Mouse (Mus musculus) brain, embryonic 14.5 days (tissue): Measurements from ENCODE around the gene Spty2d1. TPM values are rescaled to one million over a fixed set of nuclear protein-coding genes. Genes with fewer than 3 reads are reported as not detected.
A peak's percentile ranks its signal among the peaks of the same experiment; 100 is the strongest.
"Not testable (repeated sequence)": the region's sequence is repeated elsewhere in the genome, so short reads cannot be mapped to it uniquely, and the experiment has no call there.

Source experiments
- DNase-seq: peaks from one replicate; pipeline ENCODE4 v3.0.0-alpha.2; 2011; ENCODE audit warnings: low read depth
- CTCF ChIP-seq: fragments of 200-500 bp; IDR thresholded peaks from 2 replicates; pipeline ENCODE4 v1.5.1; 2012; ENCODE audit warnings: inconsistent platforms, mild to moderate bottlenecking, moderate library complexity, borderline replicate concordance; ENCODE audit not compliant: insufficient read depth, insufficient read length; ENCODE audit errors: extremely low read depth
- POLR2A ChIP-seq: fragments of 200-500 bp; IDR thresholded peaks from 2 replicates; pipeline ENCODE4 v1.6.1; 2012; ENCODE audit warnings: mild to moderate bottlenecking, inconsistent platforms, borderline replicate concordance; ENCODE audit not compliant: poor library complexity, insufficient read depth, insufficient read length, severe bottlenecking; ENCODE audit errors: extremely low read depth
- polyA plus RNA-seq: library from polyadenylated mRNA; depleted of rRNA; stranded (reverse); fragments of >200 nt; gene quantifications from 2 replicates; pipeline ENCODE4 v1.2.3, GENCODE M21; 2012

The Spty2d1 gene
- polyA plus RNA-seq, 1 experiment = 6.2 TPM

DNA sequence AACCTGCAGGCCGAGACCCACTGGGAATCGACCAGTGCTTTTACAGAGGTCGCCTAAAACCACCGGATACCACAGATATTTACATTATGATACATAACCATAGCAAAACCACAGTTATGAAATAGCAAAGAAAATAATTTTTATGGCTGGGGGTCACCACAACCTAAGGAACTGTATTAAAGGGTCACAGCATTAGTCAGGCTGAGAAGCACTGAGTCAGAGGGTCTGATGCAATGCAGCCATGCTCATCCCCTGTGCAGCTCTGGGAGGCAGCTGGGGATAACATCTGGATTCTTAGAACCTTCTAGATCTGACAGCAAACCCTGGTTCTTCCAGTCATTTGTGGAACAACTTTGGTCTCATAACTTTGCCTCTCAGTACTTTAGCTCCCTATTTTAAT, 23.2 kb upstream of the Spty2d1 start:
- DNase-seq = no peak
- TF ChIP-seq POLR2A = no peak
- TF ChIP-seq CTCF = no peak

DNA sequence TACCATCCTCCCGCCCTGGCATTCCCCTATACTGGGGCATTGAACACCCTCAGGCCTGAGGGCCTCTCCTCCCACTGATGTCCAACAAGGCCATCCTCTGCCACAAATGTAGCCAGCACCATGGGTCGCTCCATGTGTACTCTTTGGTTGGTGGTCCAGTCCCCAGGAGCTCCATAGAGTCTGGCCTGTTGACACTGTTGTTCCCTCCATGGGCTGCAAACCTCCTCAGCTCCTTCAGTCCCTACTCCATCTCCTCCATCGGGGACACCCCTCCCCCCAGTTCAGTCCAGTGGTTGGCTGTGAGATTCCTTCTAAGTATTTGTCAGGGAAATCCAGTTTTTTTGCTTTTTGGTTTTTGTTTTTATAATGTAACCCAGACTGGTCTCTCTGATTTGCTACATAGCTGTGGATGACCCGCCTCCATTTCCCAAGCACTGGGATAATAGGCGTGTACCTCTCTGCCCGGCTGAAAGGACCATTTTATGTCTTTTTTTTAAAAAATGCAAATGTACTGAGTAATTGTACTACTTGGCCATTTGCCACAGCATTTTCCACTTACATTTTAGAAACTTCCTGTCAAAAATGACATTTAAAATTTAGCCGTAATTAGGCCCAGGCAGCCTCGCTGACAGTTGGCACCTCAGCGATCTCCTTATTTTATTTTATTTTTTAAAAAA, 22.4 kb upstream of the Spty2d1 start:
- TF ChIP-seq POLR2A (no peak), CTCF (no peak)
- peak; percentile 54 for DNase-seq

DNA sequence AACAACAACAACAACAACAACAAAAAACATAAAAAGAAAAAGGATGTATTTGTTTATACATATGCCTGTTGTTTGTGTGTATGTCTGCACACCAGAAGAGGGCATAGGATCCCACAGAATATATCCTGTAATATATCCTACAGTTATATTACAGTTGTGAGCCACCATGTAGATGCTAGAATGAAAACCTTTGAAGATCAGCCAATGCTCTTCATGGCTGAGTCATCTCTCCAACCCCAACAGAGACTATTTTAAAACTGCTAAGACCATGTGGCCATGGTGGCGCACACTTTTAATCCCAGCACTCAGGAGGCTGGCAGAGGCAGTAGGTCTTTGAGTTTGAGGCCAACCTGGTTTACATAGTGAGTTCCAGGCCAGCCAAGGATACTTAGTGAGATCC, 19.3 kb upstream of the Spty2d1 start:
- TF ChIP-seq CTCF (no peak), POLR2A (no peak)
- DNase-seq = no peak

DNA sequence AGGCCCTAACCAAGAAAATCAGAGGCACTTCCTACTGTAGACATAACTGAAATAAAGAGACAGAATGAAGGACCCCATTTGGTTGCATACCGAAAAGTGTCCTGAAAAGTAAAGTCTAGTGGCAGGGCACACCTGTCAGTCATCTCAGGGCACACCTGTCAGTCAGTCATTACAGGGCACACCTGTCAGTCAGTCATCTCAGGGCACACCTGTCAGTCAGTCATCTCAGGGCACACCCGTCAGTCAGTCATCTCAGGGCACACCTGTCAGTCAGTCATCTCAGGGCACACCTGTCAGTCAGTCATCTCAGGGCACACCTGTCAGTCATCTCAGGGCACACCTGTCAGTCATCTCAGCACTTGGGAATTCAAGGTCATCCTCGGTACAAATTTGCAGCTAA, 18.7 kb upstream of the Spty2d1 start:
- not testable (repeated sequence) for DNase-seq

DNA sequence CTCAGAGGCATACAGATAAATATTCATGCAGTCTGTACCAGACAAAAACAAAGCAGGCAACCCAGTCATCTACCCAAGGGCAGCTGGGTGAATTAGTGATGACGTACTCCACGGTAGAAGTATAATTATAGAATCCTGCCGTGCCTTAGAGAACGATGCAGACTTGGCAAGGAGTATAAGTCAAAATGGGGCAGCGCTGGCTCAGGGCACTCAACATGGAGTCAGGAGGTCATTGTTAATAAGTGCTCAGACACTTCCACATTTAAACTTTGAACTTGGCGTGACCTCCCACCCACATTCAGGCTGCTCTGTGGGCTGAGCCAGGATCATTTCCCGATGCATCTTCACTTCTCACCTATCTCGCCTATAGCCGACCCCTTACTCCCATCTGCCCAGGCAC, 17.2 kb upstream of the Spty2d1 start:
- no peak for DNase-seq
- TF ChIP-seq POLR2A (no peak), CTCF (no peak)

DNA sequence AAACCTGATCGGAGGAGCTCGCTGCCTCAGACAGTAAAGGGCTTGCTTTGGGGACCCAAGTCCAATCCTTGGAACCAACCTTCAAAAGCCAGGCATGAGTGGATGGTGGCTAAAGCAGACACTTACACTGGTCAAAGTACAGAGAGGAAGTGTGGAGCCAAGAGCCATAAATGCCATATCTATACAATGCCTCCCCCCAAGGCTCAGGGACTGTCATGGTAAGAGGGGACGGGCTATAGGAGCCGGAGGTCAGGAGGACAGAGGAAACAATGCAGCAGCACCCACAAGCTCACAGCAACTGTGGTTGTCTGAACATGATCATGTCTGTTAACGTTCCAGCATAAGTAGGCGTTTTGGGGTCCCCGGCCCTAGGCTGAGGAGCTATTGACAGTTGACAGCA, 16.2 kb upstream of the Spty2d1 start:
- TF ChIP-seq CTCF = no peak
- no peak for TF ChIP-seq POLR2A
- DNase-seq = no peak

DNA sequence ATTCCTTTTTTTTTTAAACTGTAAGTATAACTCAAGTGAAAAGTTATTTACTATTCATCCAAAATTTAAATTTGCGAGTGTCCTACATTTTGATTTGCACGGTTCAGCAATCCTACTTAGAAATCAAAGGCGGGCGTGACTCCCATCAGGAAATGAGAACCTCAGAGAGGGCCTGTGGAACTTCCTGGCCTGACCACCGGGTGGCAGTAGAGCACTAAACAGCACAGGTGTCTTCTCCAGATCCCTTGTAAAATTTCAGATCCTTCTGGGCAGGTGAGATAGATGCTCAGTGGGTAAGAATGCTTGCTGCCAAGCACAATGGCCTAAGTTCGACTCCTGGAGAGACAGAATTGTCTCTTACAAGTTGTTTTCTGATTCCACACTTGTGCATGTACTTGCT, 15.3 kb upstream of the Spty2d1 start:
- DNase-seq = peak; percentile 82
- TF ChIP-seq CTCF (peak; percentile 90), POLR2A (no peak)

DNA sequence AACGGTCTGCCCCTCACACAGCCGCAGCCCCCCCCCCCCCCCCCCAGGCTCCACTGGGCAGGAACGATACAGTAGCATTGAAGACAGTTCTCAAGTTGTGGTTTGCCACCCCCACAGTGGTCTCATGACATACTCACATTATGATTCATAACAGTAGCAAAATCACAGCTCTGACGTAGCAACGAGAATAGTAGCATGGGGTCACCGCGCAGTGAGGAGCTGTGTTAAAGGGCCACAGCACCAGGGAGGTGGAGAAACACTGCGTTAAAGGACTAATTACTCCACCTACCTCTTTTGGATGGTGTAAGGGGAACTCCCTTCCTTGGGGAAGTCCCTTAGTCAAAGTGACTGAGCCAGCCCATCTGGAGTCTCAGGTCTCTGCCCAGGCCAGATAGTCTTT, 14.3 kb upstream of the Spty2d1 start:
- no peak for TF ChIP-seq POLR2A
- no peak for TF ChIP-seq CTCF
- DNase-seq = no peak

DNA sequence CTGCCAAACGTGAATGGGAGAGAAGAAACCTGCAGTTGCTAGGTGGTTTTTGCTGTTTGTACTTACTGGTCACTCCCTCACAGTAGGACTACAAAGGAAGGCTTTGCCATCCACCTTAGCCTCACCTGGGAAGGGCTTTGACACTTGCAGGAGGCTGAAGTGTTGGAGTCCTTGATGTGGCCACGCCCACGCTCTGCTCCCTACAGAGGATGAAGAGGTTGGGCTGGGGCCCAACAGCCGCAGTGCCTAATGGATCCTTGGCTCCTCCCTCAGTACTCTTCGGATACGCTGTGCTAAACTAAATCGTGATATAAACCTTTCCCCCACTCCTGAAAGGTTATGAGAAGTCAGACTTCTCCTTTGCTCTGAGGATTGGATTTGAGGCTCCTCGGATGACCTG, 12.7 kb upstream of the Spty2d1 start:
- TF ChIP-seq CTCF = no peak
- no peak for TF ChIP-seq POLR2A
- DNase-seq = no peak

DNA sequence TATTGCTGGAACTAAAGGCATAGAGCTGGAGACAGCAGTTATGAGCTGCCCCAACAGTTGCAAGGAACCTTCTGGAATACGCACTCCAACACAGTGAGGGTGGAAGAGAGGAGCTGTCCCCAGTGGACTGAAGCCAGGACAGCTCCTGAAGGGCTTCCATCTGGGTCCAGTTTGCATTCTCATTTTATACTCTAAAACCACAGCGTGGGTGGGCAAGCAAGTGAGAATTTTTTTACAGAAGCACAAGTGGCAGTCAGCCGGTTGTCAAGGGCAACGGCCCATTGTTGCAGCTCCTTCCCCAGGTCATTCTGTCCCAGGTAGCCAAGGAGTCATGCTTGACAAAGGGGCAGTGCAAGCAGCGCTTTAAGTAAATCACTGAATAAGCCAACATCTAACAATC, 11.4 kb upstream of the Spty2d1 start:
- TF ChIP-seq CTCF = no peak
- no peak for DNase-seq

DNA sequence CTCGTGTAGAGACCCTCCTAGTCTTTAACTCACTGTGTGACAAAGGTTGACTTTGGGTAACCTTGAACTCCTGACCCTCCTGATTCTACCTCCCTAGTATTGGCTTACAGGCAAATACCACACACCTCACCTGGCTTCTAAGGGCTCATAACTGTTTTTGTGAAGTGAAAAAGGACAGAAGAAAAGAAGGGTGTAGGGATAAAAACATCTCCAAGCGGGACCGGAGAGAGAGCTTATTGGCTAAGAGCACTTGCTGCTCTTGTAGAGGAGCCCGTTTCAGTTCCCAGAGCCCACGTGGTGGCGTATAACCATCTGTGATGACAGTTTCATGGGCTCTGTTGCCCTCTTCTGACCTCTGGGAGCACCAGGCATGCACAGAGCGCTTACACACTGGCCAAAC, 8.9 kb upstream of the Spty2d1 start:
- no peak for DNase-seq
- TF ChIP-seq POLR2A (no peak), CTCF (no peak)

DNA sequence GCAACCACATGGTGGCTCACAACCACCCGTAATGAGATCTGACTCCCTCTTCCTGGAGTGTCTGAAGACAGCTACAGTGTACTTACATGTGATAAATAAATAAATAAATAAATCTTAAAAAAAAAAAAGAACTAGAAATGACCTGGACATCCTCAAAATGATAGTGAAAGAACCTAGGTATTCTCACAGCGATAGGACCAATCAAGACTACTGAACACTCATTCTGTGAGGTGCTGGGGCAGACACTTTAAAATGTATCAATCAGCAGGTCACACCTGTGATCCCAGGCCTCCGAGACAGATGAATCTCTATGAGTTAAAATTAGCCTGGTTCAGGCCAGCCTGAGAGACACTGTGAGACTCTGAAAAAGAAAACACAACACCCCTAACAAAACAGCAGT, 8.4 kb upstream of the Spty2d1 start:
- TF ChIP-seq POLR2A = no peak
- no peak for TF ChIP-seq CTCF
- no peak for DNase-seq

DNA sequence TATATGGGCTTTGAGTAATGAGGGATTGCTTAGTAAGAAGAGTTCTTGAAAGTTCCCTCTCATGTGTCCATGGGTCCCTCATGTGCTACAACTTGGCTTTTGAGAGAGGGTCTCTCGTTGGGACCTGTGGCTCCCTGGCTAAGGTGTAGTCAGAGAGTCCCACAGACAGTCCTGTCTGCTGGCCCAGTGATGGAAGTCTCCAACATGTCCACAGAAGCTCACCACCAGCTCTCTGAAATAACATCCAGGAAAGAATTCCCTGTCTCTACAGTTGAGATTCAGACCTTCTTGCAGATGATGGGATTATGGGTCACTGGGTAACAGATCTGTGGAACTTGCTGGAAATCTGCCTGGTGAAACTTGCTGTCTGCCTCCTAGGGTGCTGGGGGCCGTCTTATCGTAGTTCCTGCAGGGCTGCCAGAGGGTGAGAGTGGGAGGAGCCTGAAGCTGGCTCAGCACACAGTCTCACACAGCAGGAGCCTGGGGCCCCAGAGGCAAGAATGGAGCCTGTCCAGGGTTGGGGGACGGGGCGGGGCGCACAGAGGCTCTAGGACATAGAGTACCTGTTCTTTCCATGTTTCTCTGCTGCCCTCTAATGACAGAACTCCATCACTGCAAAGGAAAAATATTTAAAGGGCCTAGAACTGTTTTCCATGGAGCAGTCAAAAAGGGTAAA, 7.3 kb upstream of the Spty2d1 start:
- TF ChIP-seq POLR2A (no peak), CTCF (peak; percentile 56)
- peak; percentile 92 for DNase-seq

DNA sequence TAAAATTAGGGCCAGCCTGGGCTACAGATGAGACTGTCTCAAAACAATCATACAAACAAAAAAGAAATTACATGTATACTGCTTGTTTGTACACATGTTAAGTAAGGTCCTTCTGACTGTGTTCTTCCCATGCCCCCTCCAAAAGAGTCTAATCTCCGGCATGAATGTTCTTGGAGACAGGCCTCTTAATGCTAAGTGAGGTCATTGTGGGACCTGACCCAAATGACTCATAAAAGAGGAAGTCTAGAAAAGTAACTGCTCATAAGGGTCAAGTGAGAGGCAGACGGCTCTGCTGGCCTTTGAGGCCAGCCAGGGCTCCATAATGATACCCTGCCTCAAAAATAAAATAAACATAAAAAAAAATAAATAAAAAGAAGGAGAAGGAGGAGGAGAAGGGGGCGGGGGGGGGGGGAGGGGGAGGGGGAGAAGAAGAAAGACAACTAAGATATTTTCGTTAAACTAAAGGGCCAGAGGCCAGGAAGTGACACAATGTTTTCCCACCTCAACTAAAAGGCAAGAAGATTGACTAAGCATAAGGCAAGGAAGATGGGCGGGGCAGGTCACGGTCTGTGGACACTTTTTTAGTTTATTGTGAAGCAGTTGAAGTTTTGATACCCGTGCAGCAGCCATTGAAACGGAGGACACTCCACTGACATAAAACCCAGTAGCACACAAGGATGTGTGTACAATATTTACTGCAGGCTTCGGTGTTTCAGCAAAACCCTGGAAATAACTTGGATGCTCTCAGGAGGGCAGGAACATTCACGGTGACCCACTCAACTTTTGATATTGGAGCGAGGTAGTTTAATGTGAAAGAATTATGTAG, 6.6 kb upstream of the Spty2d1 start:
- TF ChIP-seq POLR2A = no peak
- no peak for TF ChIP-seq CTCF
- DNase-seq = no peak

DNA sequence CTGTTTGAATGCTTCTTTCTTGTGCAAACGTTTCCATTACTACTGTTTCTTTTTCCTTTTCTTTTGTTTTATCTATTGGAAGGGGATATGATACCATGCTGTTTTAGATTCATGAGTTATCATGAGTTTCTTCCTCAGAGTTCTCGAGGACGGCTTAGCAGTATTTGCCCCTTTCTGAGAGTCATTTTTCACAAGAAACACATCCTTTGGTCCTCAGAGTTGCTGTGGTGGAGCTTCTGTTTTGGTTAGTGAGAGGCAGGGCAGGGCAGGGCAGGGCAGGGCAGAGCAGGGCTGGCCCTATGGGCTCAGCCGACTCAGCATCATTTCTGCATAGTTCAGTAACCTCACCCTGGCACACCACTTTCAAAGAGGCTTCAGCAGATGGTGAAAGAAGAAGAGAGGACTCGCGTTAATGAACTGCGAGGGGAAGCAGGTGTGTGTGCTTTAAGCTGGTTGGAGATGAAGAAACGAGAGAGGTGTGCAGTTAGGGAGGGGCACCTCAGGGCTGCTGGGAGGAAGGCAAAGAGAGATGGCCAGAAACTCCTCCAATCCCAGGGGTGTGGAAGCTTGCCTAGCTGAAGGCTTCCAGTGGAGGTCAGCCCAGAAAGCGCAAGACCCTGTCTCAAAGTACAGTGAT, 5.0 kb upstream of the Spty2d1 start:
- TF ChIP-seq CTCF (no peak), POLR2A (no peak)
- no peak for DNase-seq
